Mouse (Mus musculus): ENCODE data around the gene Phactr1.

DNA sequence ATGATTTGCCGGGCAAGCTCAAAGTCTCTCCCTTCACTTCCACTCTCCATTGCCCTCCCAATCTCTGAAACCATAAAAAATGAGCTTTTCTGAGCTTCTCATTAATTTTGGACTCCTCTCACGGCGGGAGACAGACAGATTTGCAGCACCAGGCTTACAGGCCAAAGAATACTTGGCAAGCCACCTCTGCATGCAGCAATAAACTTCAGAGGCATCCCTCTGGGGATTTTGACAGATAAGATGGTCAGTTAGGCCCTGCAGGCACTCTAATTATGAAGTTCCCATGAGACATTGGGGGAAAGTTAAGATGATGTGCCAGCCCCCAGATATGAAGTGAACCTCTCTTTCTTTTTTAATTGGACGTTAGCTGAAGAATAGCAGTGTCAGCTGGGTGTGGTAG lies 300.2 kb downstream of the Phactr1 start:
- TF ChIP-seq POLR2A (IDR thresholded peaks at IDR 0.05; ENCODE audit: borderline replicate concordance, insufficient read depth, low read length) (no peak), CTCF (IDR thresholded peaks at IDR 0.05; ENCODE audit: borderline replicate concordance, insufficient read depth, low read depth, low read length) (no peak)

Measured in cerebellum, adult 2 months (tissue).